Mouse (Mus musculus): Measurements from ENCODE around the gene Phactr1. TPM values are rescaled to one million over a fixed set of nuclear protein-coding genes. Genes with fewer than 3 reads are reported as not detected.

Phactr1 gene
- polyA plus RNA-seq, 1 experiment from 2014 or later: 0.34 TPM

DNA sequence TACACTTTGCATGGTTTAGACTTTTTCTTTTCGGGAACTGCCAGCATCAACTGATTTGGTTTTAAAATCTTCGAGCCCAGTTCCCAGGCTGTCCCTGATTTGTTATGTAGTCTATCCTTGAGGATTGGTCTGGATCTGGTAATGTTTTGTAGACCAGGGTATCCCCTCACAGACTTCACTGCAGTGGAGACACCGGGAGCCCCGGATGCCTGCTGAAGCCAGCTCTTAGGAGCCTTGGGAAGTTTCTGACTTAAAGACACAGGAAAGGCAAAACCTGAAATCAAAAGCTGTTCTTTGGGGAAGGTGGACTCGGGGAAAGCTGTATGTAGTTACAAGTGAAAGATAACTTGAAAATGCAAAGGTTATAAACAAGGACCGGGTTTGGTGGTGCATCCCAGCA lies 186.6 kb downstream of the Phactr1 start:
- Histone ChIP-seq H3K27ac (no peak overlapping the region), H3K36me3 (ENCODE audit: inconsistent target) (no peaks in the 10 kb centered on the region), H3K4me3 (ENCODE audit: inconsistent target) (peak overlapping the region; percentile 49), H3K79me2 (ENCODE audit: inconsistent target) (no peaks in the 10 kb centered on the region)
- WGBS (ENCODE audit: missing documents): 18% methylated on average over 6 of the region's 6 CpGs

DNA sequence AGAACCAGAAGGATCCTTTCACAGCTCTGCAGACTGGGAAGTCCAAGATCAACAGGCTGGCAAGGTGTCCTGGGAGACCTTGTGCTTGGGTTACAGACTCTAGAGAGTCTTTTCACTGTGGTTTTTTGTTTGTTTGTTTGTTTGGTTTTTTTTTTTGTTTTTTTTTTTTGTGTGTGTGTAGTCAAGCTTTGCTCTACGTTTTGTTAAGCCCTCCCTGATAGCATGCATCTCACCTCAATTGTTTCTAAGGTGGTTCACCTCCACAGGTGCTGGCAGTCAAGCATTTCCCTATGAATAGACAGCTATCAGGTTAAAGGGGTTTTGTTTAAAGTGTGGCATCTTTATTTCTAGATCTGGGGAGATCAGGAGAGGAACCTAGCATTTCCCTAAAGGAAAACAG lies 191.7 kb downstream of the Phactr1 start:
- WGBS (ENCODE audit: missing documents): 90% methylated on average over 1 of the region's 1 CpGs
- Histone ChIP-seq H3K79me2 (ENCODE audit: inconsistent target) (no peaks in the 10 kb centered on the region), H3K36me3 (ENCODE audit: inconsistent target) (no peaks in the 10 kb centered on the region), H3K4me3 (ENCODE audit: inconsistent target) (no peak overlapping the region), H3K27ac (no peak overlapping the region)

DNA sequence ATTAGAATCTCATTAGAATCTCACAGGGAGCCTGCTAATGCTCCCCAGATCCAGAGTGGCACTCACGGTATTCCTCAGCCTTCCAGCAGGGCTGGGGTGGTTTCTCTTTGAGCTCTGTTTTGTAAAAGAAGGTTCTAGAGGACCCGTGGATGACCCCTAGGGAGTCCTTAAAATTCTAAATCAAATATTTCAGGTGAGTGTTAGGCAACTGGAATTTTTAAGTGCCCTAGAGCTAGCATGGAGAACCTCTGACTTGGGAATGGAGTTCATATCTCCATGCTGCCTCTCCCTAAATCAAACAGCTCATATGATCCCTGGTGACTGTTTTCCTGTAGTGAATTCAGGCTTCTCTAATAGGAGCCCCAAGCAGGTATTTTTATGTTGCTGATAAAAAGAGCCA lies 197.9 kb downstream of the Phactr1 start:
- WGBS (ENCODE audit: missing documents): 75% methylated on average over 2 of the region's 2 CpGs
- Histone ChIP-seq H3K79me2 (ENCODE audit: inconsistent target) (no peaks in the 10 kb centered on the region), H3K36me3 (ENCODE audit: inconsistent target) (no peaks in the 10 kb centered on the region), H3K4me3 (ENCODE audit: inconsistent target) (no peak overlapping the region), H3K27ac (no peak overlapping the region)

DNA sequence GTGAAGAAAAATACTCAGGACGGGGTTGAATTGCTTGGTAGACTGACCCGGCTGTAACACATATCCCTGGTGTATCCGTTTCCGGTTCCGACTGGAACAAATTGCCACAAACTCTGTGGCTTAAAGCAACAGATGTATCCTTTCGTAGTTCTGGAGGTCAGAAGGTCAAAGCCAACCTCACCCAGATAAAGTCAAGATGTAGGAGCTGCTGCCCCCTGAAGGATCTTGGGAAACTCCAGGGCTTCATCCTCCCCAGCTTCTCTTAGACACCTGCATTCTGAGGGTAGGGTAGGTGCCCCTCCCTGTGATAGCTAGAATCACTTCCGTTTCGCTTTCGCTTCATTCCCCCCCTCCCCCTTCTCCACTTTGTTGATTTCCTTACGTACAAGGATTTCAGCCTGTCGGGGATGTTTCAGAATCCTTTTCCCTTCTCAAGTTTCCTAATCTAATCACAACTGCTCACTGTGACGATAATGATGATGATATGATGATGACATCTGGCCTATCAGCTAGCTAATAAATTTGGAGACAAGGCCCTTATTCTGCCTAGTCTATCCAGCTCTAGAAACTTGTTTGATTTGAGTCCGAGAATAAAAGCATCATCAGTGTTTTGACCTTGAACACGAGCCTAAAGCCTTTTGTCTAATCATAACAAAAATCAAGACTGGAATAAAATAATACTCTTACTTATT lies 203.8 kb downstream of the Phactr1 start:
- H3K27ac ChIP-seq: no peak overlapping the region
- H3K4me3 ChIP-seq (ENCODE audit: inconsistent target): no peak overlapping the region
- WGBS (ENCODE audit: missing documents): 66% methylated on average over 14 of the region's 14 CpGs
- no peaks in the 10 kb centered on the region for H3K36me3 ChIP-seq (ENCODE audit: inconsistent target)
- H3K79me2 ChIP-seq (ENCODE audit: inconsistent target): no peaks in the 10 kb centered on the region

DNA sequence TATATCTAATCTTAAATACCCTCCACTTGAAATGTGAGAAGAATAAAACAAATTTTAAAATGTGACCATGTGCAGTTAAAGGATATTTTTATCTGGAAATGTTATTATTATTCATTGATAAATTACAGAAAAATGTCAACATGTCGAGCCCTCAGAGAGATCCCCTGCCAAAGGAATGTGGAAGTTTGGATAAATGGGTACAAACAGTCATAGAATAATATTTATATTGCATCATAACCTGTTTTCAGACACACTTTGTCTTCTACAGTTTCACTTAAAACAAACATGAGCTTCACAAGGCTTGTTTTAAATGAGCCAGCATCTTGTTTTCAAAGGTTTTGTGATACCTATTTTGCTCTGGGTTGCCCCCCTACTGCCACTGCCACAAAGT lies 204.3 kb downstream of the Phactr1 start:
- no peaks in the 10 kb centered on the region for H3K36me3 ChIP-seq (ENCODE audit: inconsistent target)
- H3K79me2 ChIP-seq (ENCODE audit: inconsistent target): no peaks in the 10 kb centered on the region
- no peak overlapping the region for H3K4me3 ChIP-seq (ENCODE audit: inconsistent target)
- no peak overlapping the region for H3K27ac ChIP-seq
- 83% methylated on average over 1 of the region's 1 CpGs for WGBS (ENCODE audit: missing documents)

DNA sequence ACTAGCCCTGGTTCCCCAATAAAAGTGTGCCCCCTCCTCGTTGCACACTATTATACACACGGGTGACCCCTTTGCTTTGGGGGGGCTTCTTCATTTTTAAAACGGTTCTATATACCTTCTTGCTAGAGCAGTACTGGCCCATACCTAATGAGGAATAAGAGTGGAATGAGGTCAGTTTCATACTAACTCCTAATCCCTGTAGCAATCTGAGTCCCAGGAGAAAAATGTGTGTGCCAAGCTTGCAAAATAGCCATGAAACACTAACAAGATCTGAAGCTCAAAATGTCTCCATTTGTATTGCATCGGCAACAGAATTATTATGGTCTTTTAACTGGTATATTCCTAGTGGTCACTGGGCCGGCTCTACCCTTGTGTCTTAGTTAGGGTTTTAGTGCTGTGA lies 207.3 kb downstream of the Phactr1 start:
- Histone ChIP-seq H3K27ac (no peak overlapping the region), H3K36me3 (ENCODE audit: inconsistent target) (no peaks in the 10 kb centered on the region), H3K79me2 (ENCODE audit: inconsistent target) (no peaks in the 10 kb centered on the region), H3K4me3 (ENCODE audit: inconsistent target) (no peak overlapping the region)
- 86% methylated on average over 5 of the region's 5 CpGs for WGBS (ENCODE audit: missing documents)

DNA sequence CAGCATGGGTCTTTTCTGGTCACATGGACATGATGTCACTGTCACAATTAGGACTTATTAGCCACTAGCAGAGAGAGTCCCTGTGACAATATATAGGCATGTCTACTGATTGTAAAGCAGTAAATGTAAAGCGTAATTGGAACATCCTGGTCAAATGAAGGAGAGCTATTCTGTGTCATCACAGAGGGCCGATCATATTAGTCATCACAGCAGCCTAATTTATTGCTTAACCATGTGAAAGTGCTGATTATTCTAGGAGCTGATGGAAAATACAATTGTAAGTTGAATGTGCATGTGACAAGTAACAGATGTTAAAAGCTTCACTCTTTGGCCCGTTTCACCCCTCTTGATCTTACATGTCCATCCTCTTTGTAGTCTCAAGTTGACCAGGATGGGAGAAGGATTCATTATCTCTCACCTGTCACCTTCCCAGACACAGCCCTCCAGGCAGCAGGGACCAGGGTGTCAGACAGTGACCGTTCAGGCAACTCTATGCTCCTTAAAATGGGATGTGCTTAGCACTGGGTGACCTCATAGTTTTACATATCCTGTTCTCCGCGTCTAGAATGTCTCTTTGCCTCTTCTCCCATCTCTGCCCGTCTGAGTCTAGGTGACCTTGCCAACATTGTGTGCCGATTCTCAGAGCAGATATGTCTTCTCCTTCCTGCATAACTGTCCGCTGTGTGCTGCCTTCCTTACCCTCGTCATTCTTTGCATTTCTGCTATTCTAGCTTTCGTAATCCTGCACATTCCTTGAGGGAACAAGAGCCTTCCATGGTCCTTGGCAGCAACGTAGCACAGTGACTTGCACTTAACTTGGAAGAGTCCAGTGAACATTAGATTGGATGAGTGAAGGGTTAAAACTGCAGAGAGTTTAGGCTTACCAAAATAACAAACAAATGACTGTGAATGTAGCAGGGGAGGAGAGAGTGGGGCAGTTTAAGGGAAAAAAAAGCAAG lies 209.4 kb downstream of the Phactr1 start:
- 82% methylated on average over 12 of the region's 12 CpGs for WGBS (ENCODE audit: missing documents)
- Histone ChIP-seq H3K79me2 (ENCODE audit: inconsistent target) (no peaks in the 10 kb centered on the region), H3K27ac (no peak overlapping the region), H3K36me3 (ENCODE audit: inconsistent target) (no peaks in the 10 kb centered on the region), H3K4me3 (ENCODE audit: inconsistent target) (no peak overlapping the region)

DNA sequence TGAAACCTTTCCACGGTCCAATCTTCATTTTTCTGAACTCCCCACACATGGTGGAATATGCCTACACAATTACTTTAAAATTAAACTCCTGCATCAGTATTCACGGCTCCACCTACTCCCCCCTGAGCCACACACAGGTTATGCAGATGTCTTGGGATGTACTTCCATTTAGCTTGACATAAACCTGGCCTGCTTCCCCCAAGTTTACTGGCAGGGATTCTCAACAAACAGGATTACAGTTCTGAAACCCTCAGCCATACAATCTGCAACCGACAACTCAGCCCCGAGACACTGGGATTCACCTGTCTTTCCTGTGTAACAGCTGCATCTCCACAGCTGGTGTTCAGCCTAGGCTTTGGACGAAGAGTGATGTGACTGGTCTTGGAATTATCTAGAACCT lies 210.2 kb downstream of the Phactr1 start:
- no peak overlapping the region for H3K4me3 ChIP-seq (ENCODE audit: inconsistent target)

DNA sequence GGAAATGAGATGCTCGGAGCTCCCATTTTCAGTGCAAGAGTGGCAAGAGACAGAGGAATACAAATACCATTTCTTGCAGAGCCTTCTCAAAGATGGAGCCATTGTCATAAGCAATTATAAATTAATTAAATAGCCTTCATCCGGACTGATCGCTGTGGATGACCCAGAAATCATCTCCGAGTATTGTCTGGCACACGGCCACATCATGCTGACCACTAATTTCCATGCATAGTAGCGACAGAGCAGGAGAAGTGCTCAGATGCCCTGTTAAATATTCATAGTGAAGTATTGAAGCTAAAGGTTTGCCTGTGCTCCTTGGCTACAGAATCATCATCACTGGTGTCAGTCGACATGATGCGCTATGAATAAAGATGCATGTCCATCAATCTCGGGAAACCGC lies 213.6 kb downstream of the Phactr1 start:
- H3K27ac ChIP-seq: no peak overlapping the region
- 94% methylated on average over 10 of the region's 10 CpGs for WGBS (ENCODE audit: missing documents)
- no peak overlapping the region for H3K4me3 ChIP-seq (ENCODE audit: inconsistent target)
- H3K36me3 ChIP-seq (ENCODE audit: inconsistent target): no peaks in the 10 kb centered on the region
- no peaks in the 10 kb centered on the region for H3K79me2 ChIP-seq (ENCODE audit: inconsistent target)

More for the DNA sequence above, 210.2 kb downstream of the Phactr1 start:
- Histone ChIP-seq H3K36me3 (ENCODE audit: inconsistent target) (no peaks in the 10 kb centered on the region), H3K27ac (no peak overlapping the region), H3K79me2 (ENCODE audit: inconsistent target) (no peaks in the 10 kb centered on the region)
- WGBS (ENCODE audit: missing documents): 89% methylated on average over 5 of the region's 5 CpGs

DNA sequence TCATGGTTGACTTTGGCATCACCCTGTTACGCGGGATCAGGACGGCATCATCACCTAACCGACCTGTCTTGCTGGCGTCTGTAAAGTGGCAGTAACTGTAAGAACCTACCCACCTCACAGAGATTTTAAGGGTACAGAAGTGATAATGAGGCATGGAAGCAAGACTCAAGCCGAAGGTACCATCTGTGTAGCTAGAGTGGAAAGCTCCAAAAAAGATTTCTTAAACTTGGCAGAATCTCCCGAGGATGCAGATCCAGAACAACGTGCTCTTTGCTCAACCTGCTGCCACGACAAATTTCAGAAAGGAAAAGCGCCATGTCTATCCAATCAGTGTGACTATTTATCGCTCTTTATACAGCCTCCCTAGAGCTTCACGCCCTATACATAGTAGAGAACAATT lies 214.2 kb downstream of the Phactr1 start:
- Histone ChIP-seq H3K4me3 (ENCODE audit: inconsistent target) (no peak overlapping the region), H3K27ac (no peak overlapping the region), H3K36me3 (ENCODE audit: inconsistent target) (no peaks in the 10 kb centered on the region), H3K79me2 (ENCODE audit: inconsistent target) (no peaks in the 10 kb centered on the region)
- 93% methylated on average over 10 of the region's 12 CpGs for whole genome bisulfite sequencing (ENCODE audit: missing documents)

DNA sequence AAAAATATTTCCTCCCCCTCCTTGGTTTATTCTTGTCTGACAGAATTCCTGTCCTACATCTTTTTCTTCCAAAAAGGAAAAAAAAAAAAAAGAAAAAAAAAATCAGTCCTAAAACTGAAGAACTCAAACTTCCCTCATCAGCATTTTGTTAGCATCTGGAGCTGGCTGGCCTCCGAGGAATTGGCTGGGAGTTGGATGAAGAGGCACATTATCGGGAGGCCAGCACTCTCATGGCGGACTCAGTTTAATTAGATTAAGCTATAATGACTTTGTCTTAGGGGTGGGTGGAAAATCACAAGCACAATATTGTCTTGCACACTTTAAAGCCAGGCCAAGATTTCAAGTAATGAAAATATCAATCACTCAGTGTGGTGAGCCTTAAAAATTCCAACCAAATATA lies 215.6 kb downstream of the Phactr1 start:
- Histone ChIP-seq H3K4me3 (ENCODE audit: inconsistent target) (no peak overlapping the region), H3K27ac (no peak overlapping the region), H3K36me3 (ENCODE audit: inconsistent target) (no peaks in the 10 kb centered on the region), H3K79me2 (ENCODE audit: inconsistent target) (no peaks in the 10 kb centered on the region)
- WGBS (ENCODE audit: missing documents): 96% methylated on average over 3 of the region's 3 CpGs

DNA sequence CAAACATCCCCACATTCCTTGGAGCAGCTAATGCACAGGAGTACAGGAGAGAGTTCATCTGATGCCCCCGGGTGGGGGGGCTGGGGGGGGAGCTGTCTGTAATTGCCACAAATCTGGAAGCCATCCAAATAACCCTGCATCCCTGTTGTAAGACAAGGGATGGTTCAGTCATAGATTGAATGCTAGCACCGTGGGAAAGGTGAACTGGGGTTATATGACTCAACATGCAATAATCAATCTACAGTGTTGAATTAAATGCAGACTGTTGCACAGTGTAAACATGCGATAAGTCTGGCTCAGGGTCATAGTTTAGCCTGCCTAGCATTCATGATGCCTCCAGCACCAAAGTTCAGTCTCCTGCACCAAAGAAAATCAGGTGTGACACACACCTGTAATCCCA lies 219.2 kb downstream of the Phactr1 start:
- WGBS (ENCODE audit: missing documents): 76% methylated on average over 3 of the region's 3 CpGs
- Histone ChIP-seq H3K79me2 (ENCODE audit: inconsistent target) (no peaks in the 10 kb centered on the region), H3K27ac (no peak overlapping the region), H3K36me3 (ENCODE audit: inconsistent target) (no peaks in the 10 kb centered on the region), H3K4me3 (ENCODE audit: inconsistent target) (no peak overlapping the region)

DNA sequence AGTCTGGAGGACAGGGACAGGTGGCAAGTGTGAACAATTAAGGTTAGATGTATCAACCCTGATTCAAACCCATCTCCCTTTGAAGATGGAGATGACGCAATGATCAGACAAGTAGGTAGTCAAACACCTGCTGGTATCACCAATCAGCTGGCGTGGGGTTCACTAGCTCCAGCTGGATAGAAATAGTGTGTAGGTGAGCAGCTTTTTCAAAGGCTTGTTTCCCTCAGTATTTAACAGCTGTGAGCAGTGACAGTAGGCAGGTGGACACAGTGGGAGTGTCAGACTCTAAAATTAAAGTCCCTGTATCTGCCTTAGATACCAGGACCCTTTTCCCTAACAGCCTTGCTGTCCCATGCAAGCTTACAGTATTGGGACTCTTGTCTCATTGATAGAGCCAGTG lies 221.4 kb downstream of the Phactr1 start:
- no peaks in the 10 kb centered on the region for H3K79me2 ChIP-seq (ENCODE audit: inconsistent target)
- H3K36me3 ChIP-seq (ENCODE audit: inconsistent target): no peaks in the 10 kb centered on the region
- H3K4me3 ChIP-seq (ENCODE audit: inconsistent target): no peak overlapping the region
- H3K27ac ChIP-seq: no peak overlapping the region
- 89% methylated on average over 2 of the region's 2 CpGs for WGBS (ENCODE audit: missing documents)

DNA sequence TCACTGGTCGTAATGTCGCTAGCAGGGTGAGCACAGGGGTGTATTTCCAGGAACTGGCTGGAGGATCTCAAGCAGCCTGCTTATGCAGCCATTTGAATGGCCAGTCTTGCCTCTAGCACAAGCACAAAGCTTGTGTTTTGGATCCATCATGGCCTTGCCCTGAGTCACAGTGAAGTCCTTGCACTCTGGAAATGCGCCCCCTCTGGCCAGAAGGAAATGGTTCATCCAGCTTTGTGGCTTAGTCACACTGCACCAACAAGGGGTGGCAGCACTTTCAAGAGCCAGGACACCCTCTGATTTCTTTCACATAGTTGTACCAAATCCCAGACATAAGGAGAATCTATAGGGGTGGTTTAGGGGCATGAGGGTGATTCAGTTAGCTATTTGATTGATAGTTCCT lies 222.4 kb downstream of the Phactr1 start:
- Histone ChIP-seq H3K27ac (no peak overlapping the region), H3K36me3 (ENCODE audit: inconsistent target) (no peaks in the 10 kb centered on the region), H3K4me3 (ENCODE audit: inconsistent target) (no peak overlapping the region), H3K79me2 (ENCODE audit: inconsistent target) (no peaks in the 10 kb centered on the region)
- WGBS (ENCODE audit: missing documents): 96% methylated on average over 3 of the region's 3 CpGs

DNA sequence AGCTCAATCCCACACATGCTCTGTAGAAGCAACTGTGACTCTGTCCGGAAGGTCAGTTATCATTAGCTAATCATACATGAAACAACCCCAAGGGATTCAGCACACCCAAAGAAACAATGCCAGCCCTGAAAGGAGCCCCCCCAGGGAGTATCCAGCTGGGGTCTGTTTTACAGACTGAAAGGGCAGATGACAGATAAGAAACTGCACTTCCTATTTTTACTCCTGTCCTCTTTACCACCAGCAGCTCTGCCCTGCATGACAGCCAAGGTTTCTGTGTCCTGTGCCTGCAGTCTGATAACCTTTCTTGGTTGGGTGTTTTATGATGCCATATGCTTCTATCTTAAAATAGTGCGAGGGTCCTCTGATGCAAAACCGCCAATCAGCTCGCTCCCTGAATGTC lies 225.4 kb downstream of the Phactr1 start:
- 18% methylated on average over 4 of the region's 4 CpGs for WGBS (ENCODE audit: missing documents)
- H3K36me3 ChIP-seq (ENCODE audit: inconsistent target): no peaks in the 10 kb centered on the region
- H3K79me2 ChIP-seq (ENCODE audit: inconsistent target): no peaks in the 10 kb centered on the region
- H3K4me3 ChIP-seq (ENCODE audit: inconsistent target): no peak overlapping the region
- no peak overlapping the region for H3K27ac ChIP-seq
